In genomic region chr12:16584035-16584682, GRCm38 (mm10) we compare ENCODE assay signal across 8 mouse cellular contexts. TPM values are rescaled to one million over a fixed set of nuclear protein-coding genes. Genes with fewer than 3 reads are reported as not detected.
A peak's percentile ranks its signal among the peaks of the same experiment; 100 is the strongest.
DNase-seq lines count a peak whose midpoint lies in the region; ATAC-seq and TF ChIP-seq lines count a peak whose summit lies in the region.

No protein-coding gene starts in this region.

- ATAC-seq in heart, embryonic 13.5 days (ENCODE audit: extremely low read depth, insufficient number of reproducible peaks, low FRiP score, low TSS enrichment): no peak
- no peak for ATAC-seq in liver, embryonic 16.5 days (ENCODE audit: low read depth)
- ATAC-seq in kidney, embryonic 15.5 days (replicated peaks; ENCODE audit: low FRiP score): no peak
- no peak for ATAC-seq in forebrain, embryonic 16.5 days

- peak overlapping the region; percentile 24; the same call in 1 of the 2 replicates for H3K9ac ChIP-seq in heart, embryonic 13.5 days
- no peak overlapping the region for H3K9ac ChIP-seq in liver, embryonic 16.5 days (ENCODE audit: low read depth, low read length)
- H3K9ac ChIP-seq in kidney, embryonic 15.5 days: no peak overlapping the region
- H3K9ac ChIP-seq in forebrain, embryonic 16.5 days (replicated peaks; ENCODE audit: low read depth, low read length): no peak overlapping the region

- TF ChIP-seq CTCF in bone marrow macrophage, adult 2 months (IDR thresholded peaks at IDR 0.05; ENCODE audit: low read depth, low read length): no peak

- H3K9me3 ChIP-seq in heart, embryonic 13.5 days: no peaks in the 10 kb centered on the region
- H3K9me3 ChIP-seq in liver, embryonic 16.5 days (replicated peaks; ENCODE audit: control insufficient read depth, low read length): no peaks in the 10 kb centered on the region
- H3K9me3 ChIP-seq in kidney, embryonic 15.5 days (replicated peaks): no peaks in the 10 kb centered on the region
- H3K9me3 ChIP-seq in forebrain, embryonic 16.5 days (ENCODE audit: control insufficient read depth, low read length): no peaks in the 10 kb centered on the region

- no peak for TF ChIP-seq POLR2A in bone marrow macrophage, adult 2 months (IDR thresholded peaks at IDR 0.05; ENCODE audit: borderline replicate concordance, low read depth, low read length)

- intact Hi-C loops in left cerebral cortex, postnatal 10 days (cut with DNase I): no loop called here

- peaks cover 11% of the 10 kb centered on the region for H3K36me3 ChIP-seq in heart, embryonic 13.5 days
- H3K36me3 ChIP-seq in liver, embryonic 16.5 days (ENCODE audit: control insufficient read depth, insufficient read depth): peaks cover 3% of the 10 kb centered on the region
- H3K36me3 ChIP-seq in kidney, embryonic 15.5 days: peaks cover 4% of the 10 kb centered on the region; the same call in 1 of the 2 replicates
- no peaks in the 10 kb centered on the region for H3K36me3 ChIP-seq in forebrain, embryonic 16.5 days (ENCODE audit: control insufficient read depth, insufficient read depth)

- DNase-seq in heart, adult 8-10 months (ENCODE audit: low spot score): no peak
- peak; percentile 59 for DNase-seq in retina, postnatal 1 day
- no peak for DNase-seq in left cerebral cortex, postnatal 10 days (ENCODE audit: extremely low spot score in 1 of 2, low spot score in 2 of 2)

- no peaks in the 10 kb centered on the region for H3K27me3 ChIP-seq in heart, embryonic 13.5 days (replicated peaks)
- no peaks in the 10 kb centered on the region for H3K27me3 ChIP-seq in liver, embryonic 16.5 days (ENCODE audit: control insufficient read depth, insufficient read depth, low read depth, low read length)
- no peaks in the 10 kb centered on the region for H3K27me3 ChIP-seq in kidney, embryonic 15.5 days
- H3K27me3 ChIP-seq in forebrain, embryonic 16.5 days (replicated peaks; ENCODE audit: control insufficient read depth, insufficient read depth, low read length): no peaks in the 10 kb centered on the region

- H3K4me1 ChIP-seq in heart, embryonic 13.5 days: peaks cover 60% of the 10 kb centered on the region
- H3K4me1 ChIP-seq in bone marrow macrophage, adult 2 months (ENCODE audit: control insufficient read depth, insufficient read depth, low read length): peaks cover 68% of the 10 kb centered on the region
- peaks cover 77% of the 10 kb centered on the region for H3K4me1 ChIP-seq in liver, embryonic 16.5 days (ENCODE audit: control insufficient read depth, low read depth, low read length)
- H3K4me1 ChIP-seq in kidney, embryonic 15.5 days: peaks cover 22% of the 10 kb centered on the region
- peaks cover 31% of the 10 kb centered on the region for H3K4me1 ChIP-seq in forebrain, embryonic 16.5 days (replicated peaks; ENCODE audit: control insufficient read depth, insufficient read depth, low read length)

- peak overlapping the region; percentile 24; the same call in 1 of the 2 replicates for H3K4me2 ChIP-seq in heart, embryonic 13.5 days
- H3K4me2 ChIP-seq in liver, embryonic 16.5 days (ENCODE audit: low read depth, low read length): peak overlapping the region; percentile 1; the same call in 1 of the 2 replicates
- H3K4me2 ChIP-seq in kidney, embryonic 15.5 days: no peak overlapping the region
- H3K4me2 ChIP-seq in forebrain, embryonic 16.5 days (ENCODE audit: low read length): no peak overlapping the region

- 32% methylated on average over 14 of the region's 14 CpGs for WGBS in heart, embryonic 13.5 days
- 19% methylated on average over 14 of the region's 14 CpGs for WGBS in liver, embryonic 16.5 days (ENCODE audit: insufficient replicate concordance)
- 55% methylated on average over 14 of the region's 14 CpGs for WGBS in kidney, embryonic 15.5 days
- WGBS in forebrain, embryonic 16.5 days: 31% methylated on average over 14 of the region's 14 CpGs

- H3K27ac ChIP-seq in heart, embryonic 13.5 days (replicated peaks): peak overlapping the region; percentile 46
- peak overlapping the region; percentile 66 for H3K27ac ChIP-seq in bone marrow macrophage, adult 2 months (ENCODE audit: insufficient read depth, low read depth, low read length)
- H3K27ac ChIP-seq in liver, embryonic 16.5 days (ENCODE audit: low read length): no peak overlapping the region
- no peak overlapping the region for H3K27ac ChIP-seq in kidney, embryonic 15.5 days
- no peak overlapping the region for H3K27ac ChIP-seq in forebrain, embryonic 16.5 days (ENCODE audit: low read length)

- no peak overlapping the region for H3K4me3 ChIP-seq in heart, embryonic 13.5 days
- H3K4me3 ChIP-seq in bone marrow macrophage, adult 2 months (ENCODE audit: insufficient read depth, low read length): no peak overlapping the region
- no peak overlapping the region for H3K4me3 ChIP-seq in liver, embryonic 16.5 days (ENCODE audit: low read depth, low read length)
- no peak overlapping the region for H3K4me3 ChIP-seq in kidney, embryonic 15.5 days (replicated peaks)
- no peak overlapping the region for H3K4me3 ChIP-seq in forebrain, embryonic 16.5 days (replicated peaks; ENCODE audit: low read length)

RNA-seq across cellular contexts. Expression of gene Lpin1, which starts 26.6 kb away (rescaled TPM):
- 4.9 and 6.0 TPM in 2 replicates for polyA plus RNA-seq in heart, embryonic 13.5 days (2015; fragmentation: Nextera tagmentation; extraction: Ambion mirVana)
- total RNA-seq in heart, adult 8-10 months (2022): 100 to 1,000 TPM; 152 to 176 (median 162) TPM
- 16.2 and 19.6 TPM in 2 replicates for polyA plus RNA-seq in bone marrow macrophage, adult 2 months (2012; ENCODE audit: insufficient read depth, insufficient read length, missing spikeins)
- 10.2 and 12.6 TPM in 2 replicates for polyA plus RNA-seq in liver, embryonic 16.5 days (2015; fragmentation: Nextera tagmentation; extraction: Ambion mirVana)
- polyA plus RNA-seq in kidney, embryonic 15.5 days (2015; fragmentation: Nextera tagmentation; extraction: Ambion mirVana): 5.5 and 6.8 TPM in 2 replicates
- total RNA-seq in left cerebral cortex, postnatal 10 days (2021): 10 to 100 TPM; 14.4 to 15.4 TPM
- polyA plus RNA-seq in forebrain, embryonic 16.5 days (2015; fragmentation: Nextera tagmentation; extraction: Ambion mirVana): 19.5 and 23.0 TPM in 2 replicates

Comparison
In these comparisons a context has a peak if more than half of its experiments do, and no peak if none do; other contexts are left out.
1. H3K27ac ChIP-seq: peak in heart, embryonic 13.5 days (single experiment) and bone marrow macrophage, adult 2 months (single experiment); none in liver, embryonic 16.5 days (single experiment), kidney, embryonic 15.5 days (single experiment) and forebrain, embryonic 16.5 days (single experiment).
2. H3K4me2 ChIP-seq: peak in heart, embryonic 13.5 days (single experiment) and liver, embryonic 16.5 days (single experiment); none in kidney, embryonic 15.5 days (single experiment) and forebrain, embryonic 16.5 days (single experiment).